Mouse (Mus musculus) bone marrow, adult 2 months (tissue): ENCODE measurements around the gene Ttc25. TPM values are rescaled to one million over a fixed set of nuclear protein-coding genes. Genes with fewer than 3 reads are reported as not detected.
"Not testable (repeated sequence)": the region's sequence is repeated elsewhere in the genome, so short reads cannot be mapped to it uniquely, and the experiment has no call there.

Experiments used
- H3K27ac ChIP-seq: fragments of 200-500 bp; 2 replicates; pipeline ENCODE4 v1.5.1; 2012; ENCODE audit warnings: low read depth, mild to moderate bottlenecking, control low read depth, inconsistent platforms, low read length; ENCODE audit not compliant: control insufficient read depth, poor library complexity, insufficient read depth
- H3K4me1 ChIP-seq: fragments of 200-500 bp; 2 replicates; pipeline ENCODE4 v1.6.1; 2011; ENCODE audit warnings: low read length; ENCODE audit not compliant: control insufficient read depth, insufficient read depth
- H3K4me3 ChIP-seq: fragments of 200-500 bp; replicated peaks from 2 replicates; pipeline ENCODE3; 2011; ENCODE audit warnings: mild to moderate bottlenecking, low read depth, low read length, control low read depth; ENCODE audit not compliant: control insufficient read depth
- CTCF ChIP-seq: fragments of 200-500 bp; IDR thresholded peaks from 2 replicates; pipeline ENCODE4 v1.5.1; 2011; ENCODE audit warnings: low read length, control low read depth; ENCODE audit not compliant: control insufficient read depth, insufficient read depth
- POLR2A ChIP-seq: fragments of 200-500 bp; IDR thresholded peaks from 2 replicates; pipeline ENCODE4 v1.6.1; 2011; ENCODE audit warnings: low read depth, mild to moderate bottlenecking, control low read depth, low read length, borderline replicate concordance; ENCODE audit not compliant: control insufficient read depth
- WGBS: fragments of 180-500 bp; shearing (Covaris S2); methylation state at CpG from one replicate; pipeline ENCODE4 v1.1.7; 2018; 5-methylcytosine and 5-hydroxymethylcytosine counted together
- polyA plus RNA-seq: library from polyadenylated mRNA; stranded (reverse); fragments of >200 nt; gene quantifications from 2 replicates; pipeline ENCODE4 v1.2.4, GENCODE M21; 2011; ENCODE audit warnings: low replicate concordance; ENCODE audit not compliant: missing spikeins, insufficient read depth, insufficient read length

Gene Ttc25
- polyA plus RNA-seq, 1 experiment, result 0.35 TPM

GRCm38 (mm10) chr11:100616332-100616731, 70.9 kb downstream of the Ttc25 start:
- 83% methylated on average over 5 of the region's 5 CpGs for WGBS
- Histone ChIP-seq H3K4me1 (peaks cover 1% of the 10 kb centered on the region; the same call in 1 of the 2 replicates), H3K27ac (no peak overlapping the region), H3K4me3 (no peak overlapping the region)
- no peak for TF ChIP-seq CTCF

- 87% methylated on average over 7 of the region's 7 CpGs for WGBS
- not testable (repeated sequence) for H3K4me1 ChIP-seq, H3K27ac ChIP-seq, H3K4me3 ChIP-seq
Measured at GRCm38 (mm10) chr11:100616836-100617235, 71.4 kb downstream of the Ttc25 start.

GRCm38 (mm10) chr11:100617480-100617879, 72.1 kb downstream of the Ttc25 start:
- TF ChIP-seq CTCF (no peak), POLR2A (no peak)
- Histone ChIP-seq H3K4me3 (no peak overlapping the region), H3K4me1 (no peaks in the 10 kb centered on the region; the same call in 1 of the 2 replicates), H3K27ac (no peak overlapping the region)
- 92% methylated on average over 4 of the region's 4 CpGs for WGBS

- under 1% methylated on average over 36 of the region's 36 CpGs for WGBS
- TF ChIP-seq CTCF (no peak), POLR2A (no peak)
- peak within 1 kb of the TSS; percentile 92 for H3K4me3 ChIP-seq
- H3K27ac ChIP-seq, result peak within 1 kb of the TSS; percentile 76
- H3K4me1 ChIP-seq, result peaks cover 2% of the 10 kb centered on the region; the same call in 1 of the 2 replicates
Measured at GRCm38 (mm10) chr11:100618761-100619484, 73.5 kb downstream of the Ttc25 start, which contains the start of gene Nkiras2. Gene Nkiras2 (plus strand): TSS chr11:100619244.

- Histone ChIP-seq H3K4me1 (peaks cover 2% of the 10 kb centered on the region; the same call in 1 of the 2 replicates), H3K27ac (peak overlapping the region; percentile 76), H3K4me3 (peak overlapping the region; percentile 92)
- TF ChIP-seq CTCF (no peak; the same call in 1 of the 2 replicates), POLR2A (peak; percentile 92)
- WGBS, result under 1% methylated on average over 40 of the region's 40 CpGs
Measured at GRCm38 (mm10) chr11:100619485-100619975, 74.1 kb downstream of the Ttc25 start.

GRCm38 (mm10) chr11:100619982-100620381, 74.6 kb downstream of the Ttc25 start, which contains the start of gene Dnajc7:
Gene Dnajc7 (minus strand): TSS chr11:100620168.
- Histone ChIP-seq H3K27ac (peak within 1 kb of the TSS; percentile 76), H3K4me1 (peaks cover 2% of the 10 kb centered on the region; the same call in 1 of the 2 replicates), H3K4me3 (peak within 1 kb of the TSS; percentile 92)
- TF ChIP-seq CTCF, result no peak
- TF ChIP-seq POLR2A, result no peak
- 18% methylated on average over 11 of the region's 11 CpGs for WGBS

Other genes with a start within 250 kb of the Ttc25 start
- gene Eif1, start 225.7 kb upstream of the Ttc25 start, polyA plus RNA-seq, result 807 and 1,107 TPM in 2 replicates
- not detected in 2 replicates for gene Gast, start 211.2 kb upstream of the Ttc25 start, polyA plus RNA-seq
- 1.1 and 11.9 TPM in 2 replicates for gene Hap1, start 189.5 kb upstream of the Ttc25 start, polyA plus RNA-seq
- gene Jup, start 147.8 kb upstream of the Ttc25 start, polyA plus RNA-seq, result 11.1 and 14.8 TPM in 2 replicates
- 0.45 and 3.9 TPM in 2 replicates for gene P3h4, start 130.8 kb upstream of the Ttc25 start, polyA plus RNA-seq
- 1.7 and 7.0 TPM in 2 replicates for gene Fkbp10, start 129.9 kb upstream of the Ttc25 start, polyA plus RNA-seq
- 5.8 and 21.5 TPM in 2 replicates for gene Nt5c3b, start 103.8 kb upstream of the Ttc25 start, polyA plus RNA-seq
- not detected in 2 replicates for gene Klhl10, start 103.7 kb upstream of the Ttc25 start, polyA plus RNA-seq
- 1.2 and 2.7 TPM in 2 replicates for gene Klhl11, start 72.9 kb upstream of the Ttc25 start, polyA plus RNA-seq
- 12.8 and 31.2 TPM in 2 replicates for gene Acly, start 17.6 kb upstream of the Ttc25 start, polyA plus RNA-seq
- gene Cnp, start 29.3 kb downstream of the Ttc25 start, polyA plus RNA-seq, result 25.0 and 35.7 TPM in 2 replicates
- 7.5 and 13.1 TPM in 2 replicates for gene Nkiras2, start 73.6 kb downstream of the Ttc25 start, polyA plus RNA-seq
- gene Dnajc7, start 74.6 kb downstream of the Ttc25 start, polyA plus RNA-seq, result 603 and 838 TPM in 2 replicates
- gene Zfp385c, start 146.8 kb downstream of the Ttc25 start, polyA plus RNA-seq, result not detected in 2 replicates
- gene Dhx58, start 158.7 kb downstream of the Ttc25 start, polyA plus RNA-seq, result 13.2 and 34.6 TPM in 2 replicates
- gene Kat2a, start 166.9 kb downstream of the Ttc25 start, polyA plus RNA-seq, result 7.6 and 16.3 TPM in 2 replicates
- gene Hspb9, start 168.2 kb downstream of the Ttc25 start, polyA plus RNA-seq, result not detected in 2 replicates
- gene Rab5c, start 192.6 kb downstream of the Ttc25 start, polyA plus RNA-seq, result 91.8 and 126 TPM in 2 replicates
- gene Kcnh4, start 214.3 kb downstream of the Ttc25 start, polyA plus RNA-seq, result not detected in 2 replicates
- gene Hcrt, start 217.3 kb downstream of the Ttc25 start, polyA plus RNA-seq, result not detected in 2 replicates
- gene Ghdc, start 225.3 kb downstream of the Ttc25 start, polyA plus RNA-seq, result 3.7 and 4.9 TPM in 2 replicates